Mouse (Mus musculus) neural tube, embryonic 11.5 days (tissue): ENCODE measurements around the gene 4930407I10Rik. TPM values are rescaled to one million over a fixed set of nuclear protein-coding genes. Genes with fewer than 3 reads are reported as not detected.

Experiments
- ATAC-seq: fragments of 200-750 bp; cut with Nextera tagmentation; 2 replicates; pipeline ENCODE4 v1.8.0; 2017; ENCODE audit warnings: moderate number of reproducible peaks, mild to moderate bottlenecking, moderate TSS enrichment, moderate library complexity; ENCODE audit not compliant: insufficient read depth, low FRiP score, low TSS enrichment
- DNase-seq: peaks from one replicate; pipeline ENCODE4 v3.0.0-alpha.2; 2015; ENCODE audit warnings: low spot score
- H3K27ac ChIP-seq: fragments of 300-500 bp; sonication (generic); 2 replicates; pipeline ENCODE4 v1.5.1; 2014; ENCODE audit warnings: low read depth, mild to moderate bottlenecking, low read length
- H3K27me3 ChIP-seq: fragments of 300-500 bp; sonication (generic); 2 replicates; pipeline ENCODE4 v1.6.1; 2014; ENCODE audit warnings: mild to moderate bottlenecking, low read length, mixed read lengths; ENCODE audit not compliant: control insufficient read depth, insufficient read depth
- H3K36me3 ChIP-seq: fragments of 300-500 bp; sonication (generic); 2 replicates; pipeline ENCODE4 v1.6.1; 2014; ENCODE audit warnings: mild to moderate bottlenecking, low read length, moderate library complexity, mixed read lengths; ENCODE audit not compliant: control insufficient read depth, insufficient read depth
- H3K4me1 ChIP-seq: fragments of 300-500 bp; sonication (generic); 2 replicates; pipeline ENCODE4 v1.6.1; 2014; ENCODE audit warnings: low read length, mixed read lengths; ENCODE audit not compliant: control insufficient read depth, insufficient read depth
- H3K4me2 ChIP-seq: fragments of 300-500 bp; sonication (generic); 2 replicates; pipeline ENCODE4 v1.6.1; 2014; ENCODE audit warnings: low read depth, mild to moderate bottlenecking, moderate library complexity
- H3K4me3 ChIP-seq: fragments of 300-500 bp; sonication (generic); 2 replicates; pipeline ENCODE4 v1.5.1; 2014; ENCODE audit warnings: low read depth, low read length
- H3K9ac ChIP-seq: fragments of 300-500 bp; sonication (generic); 2 replicates; pipeline ENCODE4 v1.6.1; 2014; ENCODE audit warnings: mild to moderate bottlenecking, low read length
- H3K9me3 ChIP-seq: fragments of 300-500 bp; sonication (generic); 2 replicates; pipeline ENCODE4 v1.6.1; 2016; ENCODE audit warnings: low read length; ENCODE audit not compliant: control insufficient read depth
- WGBS: fragments of 180-500 bp; shearing (Covaris S2); extraction: QIAGEN DNeasy Blood & Tissue Kit; methylation state at CpG from one replicate; pipeline ENCODE4 v1.1.7; 2014; 5-methylcytosine and 5-hydroxymethylcytosine counted together
- polyA plus RNA-seq: library from polyadenylated mRNA; unstranded; fragments of >200 nt; fragmentation: Nextera tagmentation; extraction: Ambion mirVana; gene quantifications from 2 replicates; pipeline ENCODE4 v1.2.1, GENCODE M21; 2014

The 4930407I10Rik gene
- polyA plus RNA-seq, 1 experiment from 2014 or later = not detected

- Histone ChIP-seq H3K4me3 (no peak overlapping the region), H3K9ac (no peak overlapping the region), H3K27me3 (no peaks in the 10 kb centered on the region), H3K27ac (no peak overlapping the region), H3K4me1 (peaks cover 6% of the 10 kb centered on the region), H3K4me2 (no peak overlapping the region), H3K36me3 (no peaks in the 10 kb centered on the region), H3K9me3 (no peaks in the 10 kb centered on the region)
- DNase-seq (no peak), ATAC-seq (no peak)
- WGBS = 99% methylated on average over 7 of the region's 7 CpGs
Measured at GRCm38 (mm10) chr15:82044166-82044784, 14.7 kb upstream of the 4930407I10Rik start.

GRCm38 (mm10) chr15:82046246-82046891 is 12.6 kb upstream of the 4930407I10Rik start:
- peak; percentile 23 for DNase-seq
- H3K27me3 ChIP-seq = no peaks in the 10 kb centered on the region
- H3K4me3 ChIP-seq = peak overlapping the region; percentile 92
- peaks cover 6% of the 10 kb centered on the region for H3K4me1 ChIP-seq
- H3K9ac ChIP-seq = peak overlapping the region; percentile 91
- WGBS = 4% methylated on average over 26 of the region's 26 CpGs
- peak overlapping the region; percentile 94 for H3K4me2 ChIP-seq
- H3K27ac ChIP-seq = no peak overlapping the region
- H3K9me3 ChIP-seq = no peaks in the 10 kb centered on the region
- H3K36me3 ChIP-seq = no peaks in the 10 kb centered on the region
- ATAC-seq = peak; percentile 27; the same call in 1 of the 2 replicates

GRCm38 (mm10) chr15:82047080-82047883 is 11.7 kb upstream of the 4930407I10Rik start, which contains the start of gene Snu13:
Gene Snu13, minus strand, starts transcription at chr15:82047598.
- H3K36me3 ChIP-seq = no peaks in the 10 kb centered on the region
- no peaks in the 10 kb centered on the region for H3K9me3 ChIP-seq
- peak within 1 kb of the TSS; percentile 42; the same call in 1 of the 2 replicates for H3K27ac ChIP-seq
- ATAC-seq (peak; percentile 61), DNase-seq (peak; percentile 92)
- peak within 1 kb of the TSS; percentile 91 for H3K9ac ChIP-seq
- peak within 1 kb of the TSS; percentile 92 for H3K4me3 ChIP-seq
- H3K4me1 ChIP-seq = peaks cover 6% of the 10 kb centered on the region
- WGBS = under 1% methylated on average over 73 of the region's 74 CpGs
- H3K4me2 ChIP-seq = peak within 1 kb of the TSS; percentile 94
- H3K27me3 ChIP-seq = no peaks in the 10 kb centered on the region

- H3K9ac ChIP-seq = no peak overlapping the region
- DNase-seq (no peak), ATAC-seq (no peak)
- H3K4me2 ChIP-seq = no peak overlapping the region
- no peaks in the 10 kb centered on the region for H3K27me3 ChIP-seq
- H3K36me3 ChIP-seq = no peaks in the 10 kb centered on the region
- H3K9me3 ChIP-seq = no peaks in the 10 kb centered on the region
- no peak overlapping the region for H3K4me3 ChIP-seq
- H3K27ac ChIP-seq = no peak overlapping the region
- no peaks in the 10 kb centered on the region for H3K4me1 ChIP-seq
- WGBS = 62% methylated on average over 5 of the region's 5 CpGs
Measured at GRCm38 (mm10) chr15:82052544-82052943, 6.4 kb upstream of the 4930407I10Rik start.

- Histone ChIP-seq H3K4me1 (no peaks in the 10 kb centered on the region), H3K27ac (no peak overlapping the region), H3K9ac (no peak overlapping the region), H3K4me2 (no peak overlapping the region), H3K9me3 (no peaks in the 10 kb centered on the region), H3K4me3 (no peak overlapping the region), H3K36me3 (no peaks in the 10 kb centered on the region), H3K27me3 (peaks cover 3% of the 10 kb centered on the region; the same call in 1 of the 2 replicates)
- DNase-seq = no peak
- WGBS = 78% methylated on average over 14 of the region's 14 CpGs
- ATAC-seq = no peak
Measured at GRCm38 (mm10) chr15:82063909-82064308, 5.0 kb downstream of the 4930407I10Rik start.

- Histone ChIP-seq H3K27ac (no peak overlapping the region), H3K27me3 (peaks cover 13% of the 10 kb centered on the region), H3K4me2 (no peak overlapping the region), H3K9ac (no peak overlapping the region), H3K4me1 (no peaks in the 10 kb centered on the region), H3K36me3 (no peaks in the 10 kb centered on the region), H3K4me3 (no peak overlapping the region), H3K9me3 (no peaks in the 10 kb centered on the region)
- ATAC-seq (no peak), DNase-seq (peak; percentile 74)
- WGBS = 17% methylated on average over 7 of the region's 7 CpGs
Measured at GRCm38 (mm10) chr15:82065511-82065910, 6.6 kb downstream of the 4930407I10Rik start.

- H3K4me3 ChIP-seq = no peak within 1 kb of the TSS
- peaks cover 14% of the 10 kb centered on the region for H3K27me3 ChIP-seq
- H3K9ac ChIP-seq = no peak within 1 kb of the TSS
- no peak within 1 kb of the TSS for H3K27ac ChIP-seq
- ATAC-seq (no peak), DNase-seq (peak; percentile 31)
- H3K4me2 ChIP-seq = no peak within 1 kb of the TSS
- 24% methylated on average over 40 of the region's 40 CpGs for WGBS
- no peaks in the 10 kb centered on the region for H3K36me3 ChIP-seq
- H3K4me1 ChIP-seq = no peaks in the 10 kb centered on the region
- H3K9me3 ChIP-seq = no peaks in the 10 kb centered on the region
Measured at GRCm38 (mm10) chr15:82069898-82070297, 10.9 kb downstream of the 4930407I10Rik start, which contains the start of gene Mei1. Gene Mei1, plus strand, starts transcription at chr15:82069996.

GRCm38 (mm10) chr15:82071816-82072469 is 13.0 kb downstream of the 4930407I10Rik start:
- WGBS = 92% methylated on average over 26 of the region's 26 CpGs
- Histone ChIP-seq H3K9me3 (no peaks in the 10 kb centered on the region), H3K4me2 (no peak overlapping the region), H3K4me3 (no peak overlapping the region), H3K27ac (no peak overlapping the region), H3K4me1 (no peaks in the 10 kb centered on the region), H3K36me3 (no peaks in the 10 kb centered on the region), H3K27me3 (peaks cover 14% of the 10 kb centered on the region), H3K9ac (no peak overlapping the region)
- DNase-seq (no peak), ATAC-seq (no peak)
